Mouse (Mus musculus): ENCODE data around the gene Ccin.
A peak's percentile ranks its signal among the peaks of the same experiment; 100 is the strongest.

Gene Ccin

DNA sequence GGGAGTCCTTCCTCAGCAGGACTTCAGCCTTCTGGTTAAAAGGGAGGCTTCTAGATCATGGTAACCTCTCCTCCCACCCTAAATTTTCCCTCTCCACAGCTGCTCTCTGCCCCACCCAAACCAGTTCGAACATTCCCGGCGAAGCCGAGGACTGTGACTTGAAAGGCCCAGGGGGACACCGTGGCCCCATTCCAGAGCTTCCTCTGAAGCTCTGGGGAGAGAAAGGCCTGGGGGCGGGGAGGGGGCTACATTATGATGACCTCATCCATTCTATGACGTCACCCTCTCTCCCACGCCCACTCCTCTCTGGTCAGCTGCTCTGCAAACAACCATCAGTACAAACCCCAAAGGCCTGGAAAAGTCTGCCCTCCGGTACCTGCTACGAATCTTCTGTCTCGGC, at the start of gene Ccin:
Gene Ccin (plus strand): TSS at position 303 of the 400 bp plus-strand sequence.
- DNase-seq (ENCODE audit: low read depth, low spot score), result no peak

DNA sequence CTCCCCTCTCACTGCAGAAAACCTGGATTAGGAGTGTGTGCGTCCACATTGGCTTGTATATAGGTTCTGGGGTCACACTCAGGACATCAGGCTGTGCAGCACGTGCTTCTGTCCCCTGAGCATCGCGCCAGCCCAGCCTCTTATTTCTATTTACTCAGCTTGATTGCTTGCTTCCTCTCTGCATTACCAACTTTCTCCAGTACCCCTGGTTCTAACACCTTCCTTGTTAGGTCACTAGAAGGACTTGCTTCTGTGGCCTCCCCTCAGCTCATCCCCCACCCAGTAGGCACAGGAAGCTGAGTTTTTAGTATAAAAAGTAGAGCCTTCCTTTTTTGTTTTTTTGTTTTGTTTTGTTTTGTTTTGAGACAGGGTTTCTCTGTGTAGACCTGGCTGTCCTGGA, 47.1 kb upstream of the Ccin start:
- DNase-seq (ENCODE audit: low read depth, low spot score), result no peak

DNA sequence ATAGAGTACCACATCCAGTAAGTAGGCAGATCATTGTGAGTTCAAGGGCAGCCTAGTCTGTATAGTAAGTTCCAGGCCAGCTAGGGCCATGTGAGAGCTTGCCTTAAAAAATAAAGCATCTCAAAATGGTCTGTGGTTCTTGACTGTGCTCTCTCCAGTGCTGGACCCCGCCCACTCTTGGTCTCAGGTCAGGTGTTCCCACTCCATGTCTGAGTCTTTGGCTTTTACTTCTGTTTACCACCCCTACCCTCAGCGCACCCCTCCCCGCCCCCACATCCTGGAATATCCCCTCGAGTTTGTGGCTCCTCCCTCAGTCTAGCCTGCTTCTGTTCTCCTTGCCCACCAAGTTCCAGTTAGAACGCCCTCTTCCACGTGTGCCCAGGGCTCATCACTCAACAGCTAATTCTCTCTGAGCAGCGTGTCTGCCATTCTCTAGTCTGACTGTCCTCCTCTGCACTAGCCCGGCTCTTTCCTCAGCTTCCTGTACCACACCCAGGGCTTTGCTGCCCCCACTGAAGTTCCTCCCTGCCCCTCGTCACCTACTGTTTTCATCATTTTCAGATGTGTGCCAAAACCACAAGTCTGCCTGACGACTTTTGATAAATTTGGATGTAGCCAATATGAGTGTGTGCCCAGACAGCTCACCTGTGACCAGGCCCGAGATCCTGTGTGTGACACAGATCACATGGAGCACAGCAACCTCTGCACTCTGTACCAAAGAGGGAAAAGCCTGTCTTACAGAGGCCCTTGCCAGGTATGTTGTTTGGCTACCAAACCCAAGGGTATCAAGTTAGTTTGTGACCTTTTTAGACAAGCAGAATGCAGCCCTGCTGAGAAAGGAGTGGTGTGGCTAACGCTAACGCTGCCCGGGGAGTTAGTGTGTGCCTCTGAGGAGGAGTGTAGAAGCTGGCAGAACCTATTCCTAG, 46.3 kb upstream of the Ccin start:
- no peak for DNase-seq (ENCODE audit: low read depth, low spot score)

DNA sequence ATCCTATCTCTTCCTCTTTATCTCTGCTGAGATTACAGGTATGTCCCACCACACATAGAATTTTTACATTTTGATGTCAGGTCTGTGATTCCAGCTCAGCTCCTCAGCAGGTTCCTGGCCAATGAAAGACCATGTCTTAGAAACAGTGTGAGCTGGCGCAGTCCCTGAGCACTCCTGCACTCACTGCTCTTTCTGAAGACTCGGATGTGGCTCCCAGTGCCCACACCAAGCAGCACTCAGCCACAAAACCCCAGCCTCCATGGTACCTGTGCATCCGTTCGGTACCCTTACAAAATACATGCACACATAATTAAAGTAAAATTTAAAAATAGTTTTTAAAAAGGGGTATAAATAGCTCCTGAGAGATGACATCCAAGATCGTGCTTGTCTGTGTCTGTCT, 42.0 kb upstream of the Ccin start:
- no peak for DNase-seq (ENCODE audit: low read depth, low spot score)

DNA sequence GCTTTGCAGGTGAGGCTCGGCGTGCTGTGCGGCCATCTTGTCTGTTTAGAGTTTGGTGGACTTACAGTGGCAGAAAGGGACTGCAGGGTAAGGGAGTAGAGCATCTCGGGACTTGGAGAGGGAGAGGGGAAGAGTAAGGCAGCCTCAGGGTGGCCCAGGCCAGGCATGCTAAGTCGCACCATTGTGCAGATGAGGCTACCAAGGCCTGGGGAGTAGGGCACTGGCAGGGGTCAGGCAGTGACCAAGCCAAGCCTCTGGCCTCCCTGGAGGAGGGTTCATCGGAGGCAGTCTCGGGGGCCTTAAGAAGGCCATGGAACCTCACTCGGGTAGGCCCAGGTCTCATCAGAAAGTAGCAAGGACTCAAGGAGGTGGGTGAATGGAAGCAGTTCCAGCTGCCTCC, 40.9 kb upstream of the Ccin start:
- no peak for DNase-seq (ENCODE audit: low read depth, low spot score)

DNA sequence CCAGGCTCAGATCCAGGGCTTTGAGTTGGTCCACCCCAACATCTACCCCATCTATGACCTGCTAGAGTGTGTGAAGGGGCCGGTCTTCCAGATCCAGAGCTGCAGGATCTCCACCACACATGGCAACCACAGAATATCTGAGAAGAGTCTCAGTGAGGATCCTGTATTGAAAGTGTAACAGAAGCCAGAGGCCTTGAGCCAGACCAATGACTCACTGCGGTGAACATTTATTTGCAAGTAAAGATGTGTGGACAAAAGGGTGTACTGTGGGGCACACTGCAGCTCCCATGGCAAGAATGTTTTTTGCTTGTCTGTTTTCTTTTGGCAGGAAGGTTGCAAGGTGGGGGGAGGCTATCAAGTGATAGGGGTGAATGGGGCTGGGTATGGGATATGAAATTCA, 35.7 kb upstream of the Ccin start:
- DNase-seq (ENCODE audit: low read depth, low spot score), result no peak

DNA sequence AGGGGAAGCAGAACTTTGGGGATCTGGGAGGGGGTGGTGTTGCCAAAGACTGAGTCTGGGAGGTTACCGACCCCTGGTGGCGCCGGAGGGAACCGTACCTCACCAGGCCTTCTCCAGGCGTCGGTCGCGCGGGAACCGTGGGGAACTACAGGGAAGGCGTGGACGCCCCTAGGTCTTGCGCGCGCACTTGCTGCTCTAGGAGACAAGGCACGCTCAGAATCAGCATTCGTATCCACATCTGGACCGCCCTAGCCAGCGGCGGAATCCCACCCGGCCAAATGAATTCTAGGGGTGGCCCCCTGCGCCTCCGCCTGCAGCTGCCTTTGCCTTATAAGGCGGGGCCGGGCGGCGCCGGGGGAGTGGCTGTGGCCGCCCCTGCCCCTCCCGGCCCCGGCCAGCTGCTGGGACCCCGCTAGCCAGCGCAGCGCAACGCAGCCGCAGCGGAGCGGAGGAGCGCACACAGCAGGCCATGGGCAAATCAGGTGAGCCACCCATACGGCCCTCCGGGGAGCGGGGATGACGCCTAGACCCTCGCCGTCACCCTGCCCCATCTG, 25.9 kb upstream of the Ccin start, which contains the start of gene Glipr2:
Gene Glipr2 (plus strand): TSS at position 110 of the 554 bp plus-strand sequence.
- peak; percentile 48 for DNase-seq (ENCODE audit: low read depth, low spot score)

DNA sequence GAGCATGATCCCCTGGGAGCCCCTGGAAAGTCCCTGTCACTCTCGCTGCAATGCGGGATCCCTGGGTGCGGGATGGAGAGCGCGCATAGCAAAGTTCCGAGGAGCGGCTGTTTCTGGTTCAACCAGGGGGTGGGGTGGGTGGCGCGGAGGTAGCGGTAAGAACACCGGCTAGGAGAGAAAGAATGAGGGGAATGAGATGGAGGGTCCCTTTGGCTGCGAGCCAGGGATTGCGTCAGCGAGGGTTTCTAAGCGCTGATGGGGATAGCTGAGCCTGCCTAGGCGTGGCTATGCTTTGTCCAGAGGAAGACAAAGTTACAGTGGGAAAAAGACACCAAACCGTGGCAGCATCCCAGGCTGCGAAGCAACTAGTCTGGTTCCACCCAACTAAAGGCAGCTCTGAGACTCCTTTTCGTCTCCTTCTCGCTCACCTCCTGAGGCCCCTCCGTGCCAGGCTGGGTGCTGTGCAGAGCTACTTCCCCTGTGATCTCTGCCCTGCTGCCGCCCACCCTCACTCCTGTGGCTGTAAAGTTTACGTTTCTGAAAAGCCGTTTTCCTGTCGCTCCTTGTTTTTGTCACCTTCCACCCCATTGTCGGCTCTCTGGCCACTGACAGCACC, 25.3 kb upstream of the Ccin start:
- DNase-seq (ENCODE audit: low read depth, low spot score), result no peak

DNA sequence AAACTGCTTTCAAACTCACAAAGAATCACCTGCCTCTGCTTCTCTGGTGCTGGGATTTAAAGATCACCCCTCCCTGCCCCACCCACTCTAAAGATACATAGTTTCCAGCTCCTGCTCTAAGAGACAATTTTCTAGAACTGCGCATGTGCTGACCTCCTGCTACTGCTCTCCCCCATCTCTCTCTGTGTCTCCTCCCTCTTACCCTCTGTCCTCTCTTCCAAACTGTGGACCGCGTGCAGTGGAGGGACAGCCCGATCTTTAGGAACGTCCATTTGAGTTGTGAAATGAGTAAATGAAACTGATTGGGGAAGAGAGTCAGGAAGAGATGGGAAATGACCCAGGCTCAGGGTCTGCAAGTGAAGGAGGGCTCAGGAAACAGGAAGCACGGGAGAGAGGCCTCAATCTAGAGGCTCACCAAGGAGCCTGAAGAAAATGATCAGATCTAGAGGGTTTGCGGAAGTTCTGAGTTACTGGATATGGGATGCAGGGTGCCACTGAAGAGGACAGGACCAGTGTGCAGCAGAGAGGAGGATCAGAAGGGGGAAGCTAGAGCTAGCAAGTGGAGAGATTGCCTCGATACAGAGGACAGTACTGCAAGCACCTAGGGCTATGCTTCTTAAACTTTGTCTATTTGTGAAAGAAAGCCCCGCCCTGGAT, 23.6 kb upstream of the Ccin start:
- no peak for DNase-seq (ENCODE audit: low read depth, low spot score)

DNA sequence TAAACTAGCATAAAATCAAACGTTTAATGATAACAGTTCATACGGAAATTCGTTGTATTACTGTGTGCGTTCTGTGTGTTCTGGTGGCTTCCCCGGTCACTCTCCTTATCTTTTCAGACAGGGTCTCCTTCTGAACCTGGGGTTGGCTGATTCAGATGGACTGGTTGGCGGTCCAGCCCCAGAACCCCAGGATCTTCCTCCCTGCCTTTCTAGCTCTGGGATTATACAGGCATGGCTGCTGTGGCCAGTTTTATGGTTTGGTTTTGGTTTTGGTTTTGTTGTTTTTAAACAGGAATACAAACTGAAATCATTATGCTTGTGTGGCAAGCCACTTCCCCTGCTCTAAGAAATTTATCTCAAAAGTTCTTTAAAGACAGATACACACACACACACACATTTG, 23.1 kb upstream of the Ccin start:
- peak; percentile 37 for DNase-seq (ENCODE audit: low read depth, low spot score)

DNA sequence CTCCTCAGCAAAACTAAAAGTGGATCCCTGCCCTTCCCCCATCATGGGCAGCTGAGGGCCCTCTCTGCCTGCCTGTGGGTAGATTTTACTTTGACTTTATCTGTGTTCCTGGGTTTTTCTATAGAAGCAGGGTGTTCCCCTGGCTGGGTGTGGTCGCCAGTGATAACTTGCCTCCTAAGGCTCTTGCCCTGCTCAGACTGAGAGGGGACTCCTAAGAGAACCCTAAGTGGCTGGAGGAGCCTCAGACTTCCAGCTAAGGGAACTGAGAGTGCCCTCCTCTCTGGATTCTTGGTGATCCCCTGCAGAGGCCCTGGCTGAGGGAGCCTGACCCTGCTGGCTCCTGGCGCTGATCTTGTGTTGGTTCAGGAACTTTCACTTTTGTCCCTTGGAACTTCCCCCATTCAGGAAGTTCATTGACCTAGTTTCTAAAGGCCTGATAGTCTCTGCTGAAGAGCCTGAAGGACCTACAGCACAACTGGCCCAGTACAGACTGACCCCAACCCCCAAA, 18.9 kb upstream of the Ccin start:
- DNase-seq (ENCODE audit: low read depth, low spot score), result peak; percentile 70

DNA sequence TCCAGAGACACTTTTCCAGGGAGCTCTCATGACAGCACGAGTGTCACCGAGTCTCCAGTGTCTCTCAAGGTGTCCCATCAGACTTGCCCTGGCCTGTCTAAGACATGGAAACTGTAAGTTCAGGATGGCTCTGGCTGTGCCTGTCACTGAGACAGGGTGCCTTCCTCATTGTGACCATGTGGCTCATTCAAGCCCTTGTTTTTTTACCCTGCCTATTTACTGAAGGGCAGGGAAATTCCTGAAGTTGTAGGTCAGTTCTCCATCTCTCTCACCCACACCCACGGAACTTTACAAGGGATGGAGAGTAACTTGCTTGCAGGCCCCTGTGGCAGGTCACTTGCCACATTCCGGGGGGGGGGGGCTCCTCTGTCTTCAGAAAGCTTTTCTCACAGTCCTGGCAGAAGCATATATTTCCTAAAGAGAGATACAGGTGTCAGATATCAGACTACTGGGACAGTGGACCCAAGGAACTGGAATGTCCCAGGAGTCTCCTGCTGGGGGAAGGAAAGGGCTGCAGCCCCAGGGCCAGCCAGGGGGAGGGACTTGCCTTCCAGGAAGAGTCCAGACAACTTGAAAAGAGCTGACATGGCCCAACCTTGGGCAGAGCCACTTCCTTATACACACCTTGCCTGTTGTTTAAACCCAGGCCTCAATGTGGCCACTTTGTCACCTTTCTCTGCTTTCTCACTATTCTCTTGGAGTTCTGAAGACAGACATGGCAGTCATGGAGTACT, 18.2 kb upstream of the Ccin start:
- peak; percentile 20 for DNase-seq (ENCODE audit: low read depth, low spot score)

DNA sequence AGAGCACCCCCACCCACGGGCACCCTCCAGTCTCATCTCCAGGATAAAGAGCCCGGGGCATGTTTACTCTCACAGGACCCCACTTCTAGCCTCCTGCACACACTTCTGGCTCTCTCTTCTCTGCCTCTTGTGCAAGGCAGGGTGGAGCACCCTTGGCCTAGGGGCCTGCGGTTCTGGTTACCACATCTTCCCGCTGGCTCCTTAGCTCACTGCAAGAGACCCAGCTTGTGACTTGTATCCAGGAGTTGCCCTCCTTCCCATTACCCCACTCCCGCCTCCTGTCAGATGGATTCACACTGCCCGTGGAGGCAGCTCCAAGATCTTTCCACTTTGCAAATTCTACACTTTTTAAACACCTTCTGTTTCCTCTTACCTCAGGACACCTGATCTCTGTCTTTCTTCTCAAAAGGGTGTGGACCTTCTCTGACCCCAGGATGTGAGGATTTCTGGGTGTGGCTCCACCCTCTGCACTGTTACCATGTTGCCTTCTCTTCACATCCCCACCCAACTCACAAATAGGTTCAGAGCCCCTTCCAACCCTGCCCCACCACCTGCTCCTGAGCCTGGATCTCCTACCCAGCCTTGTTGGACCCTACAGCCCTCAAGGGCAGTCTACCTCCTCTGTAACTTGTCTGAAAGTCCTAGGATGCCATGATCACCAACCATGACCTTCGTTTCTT, 17.3 kb upstream of the Ccin start:
- DNase-seq (ENCODE audit: low read depth, low spot score), result no peak

DNA sequence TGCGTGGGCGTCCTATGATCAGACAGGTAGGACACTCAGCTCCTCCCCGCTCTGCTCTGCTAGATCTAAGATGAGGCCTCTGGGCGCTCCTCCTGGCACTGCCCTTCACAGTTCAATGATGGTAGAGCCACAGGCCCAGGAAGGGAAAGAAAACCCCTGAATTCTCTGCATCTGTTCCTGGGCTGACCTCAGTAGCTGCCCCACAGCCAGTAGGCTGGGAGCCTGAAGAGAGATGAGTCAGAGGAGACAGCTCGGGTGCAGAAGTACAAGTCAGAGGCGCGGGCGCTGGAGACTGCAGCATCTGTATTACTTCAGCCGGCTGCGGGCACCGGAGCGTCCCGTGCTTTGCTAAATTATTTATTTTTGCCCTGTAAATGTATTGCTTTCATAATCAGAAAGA, 14.6 kb upstream of the Ccin start:
- DNase-seq (ENCODE audit: low read depth, low spot score), result no peak

DNA sequence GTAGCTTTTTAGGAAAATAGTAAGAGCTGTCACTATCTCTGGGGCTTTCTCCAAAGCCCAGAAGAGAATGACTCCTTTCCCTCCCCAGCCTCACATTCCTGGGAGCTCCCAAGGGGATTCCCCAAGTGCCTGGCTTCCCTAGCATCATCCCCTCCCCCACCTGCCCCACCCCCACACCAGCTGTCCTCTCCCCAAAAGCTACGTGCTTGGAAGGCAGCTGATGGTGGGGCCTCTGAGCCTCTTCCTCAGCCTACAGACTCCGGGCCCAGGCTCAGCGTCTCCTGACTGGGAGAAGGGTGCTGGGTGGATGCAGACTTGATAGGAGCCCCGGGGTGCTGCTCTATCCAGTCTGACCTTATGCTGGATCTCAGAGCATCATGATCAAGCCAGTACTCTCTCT, 13.9 kb upstream of the Ccin start:
- DNase-seq (ENCODE audit: low read depth, low spot score), result no peak

DNA sequence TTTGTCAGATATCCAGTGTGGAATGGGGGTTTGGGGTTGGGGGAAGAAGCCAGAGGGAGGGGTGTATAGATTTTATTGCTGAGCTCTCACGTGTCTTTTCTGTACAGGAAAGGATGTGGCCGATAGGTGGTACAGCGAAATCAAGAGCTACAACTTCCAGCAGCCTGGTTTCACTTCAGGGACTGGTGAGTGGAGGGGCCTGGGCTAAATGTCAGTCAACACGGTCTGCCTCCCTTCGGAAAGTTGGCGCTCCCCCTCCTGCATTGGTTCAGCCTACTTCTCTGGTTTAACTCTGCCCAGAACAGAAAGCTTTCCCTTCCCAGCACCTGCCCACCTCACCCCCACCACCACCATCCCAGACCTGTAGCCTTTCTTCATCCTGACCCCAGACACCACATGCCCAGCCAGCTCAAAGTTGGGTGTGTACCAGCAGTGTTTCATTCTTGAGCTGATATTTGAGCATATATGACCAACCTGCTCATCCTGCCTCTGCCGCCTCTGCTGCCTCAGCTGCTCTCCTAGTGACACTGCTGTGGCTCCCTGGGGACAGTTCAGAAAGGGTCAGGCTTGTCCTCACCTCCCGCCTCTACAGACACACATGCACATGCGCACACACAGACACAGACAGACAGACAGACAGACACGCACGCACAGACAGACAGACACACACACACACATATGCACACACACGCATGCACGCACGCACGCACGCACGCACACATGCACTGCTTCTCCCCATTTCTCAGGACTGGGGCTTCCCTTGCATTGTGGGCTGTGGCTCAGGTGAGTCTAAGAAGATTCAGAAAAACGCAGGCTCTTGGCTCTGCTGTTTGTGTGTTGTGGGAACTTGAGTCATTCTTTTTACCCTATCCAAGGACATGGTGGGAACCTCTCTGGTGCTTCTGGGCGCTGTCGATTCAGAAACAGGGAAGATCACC, 12.6 kb upstream of the Ccin start:
- DNase-seq (ENCODE audit: low read depth, low spot score), result no peak

DNA sequence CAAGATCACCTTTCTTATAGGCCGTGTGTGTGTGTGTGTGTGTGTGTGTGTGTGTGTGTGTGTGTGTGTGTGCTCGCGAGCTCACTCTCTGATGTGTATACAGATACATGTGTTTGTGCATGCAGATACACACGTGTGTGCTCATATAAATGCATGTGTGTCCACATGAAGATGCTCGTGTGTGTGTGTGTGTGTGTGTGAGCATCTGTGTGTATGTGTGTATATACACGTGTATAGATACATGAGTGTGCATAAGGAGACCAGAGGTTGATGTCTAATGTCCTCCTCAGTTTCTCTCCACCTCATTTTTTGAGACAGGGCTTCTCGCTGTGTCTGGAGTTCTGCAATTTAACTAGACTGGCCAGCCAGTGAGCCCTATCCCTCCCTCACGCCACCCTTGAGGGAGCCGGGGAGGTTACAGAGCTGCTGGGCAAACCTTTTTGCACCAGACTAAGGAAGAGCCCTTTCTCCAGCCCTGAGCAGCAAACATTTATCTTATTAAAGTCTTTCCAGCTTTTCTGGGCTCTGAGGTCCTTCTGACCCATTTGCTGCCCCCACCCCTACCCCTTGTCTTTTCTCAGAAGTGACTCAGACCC, 11.6 kb upstream of the Ccin start:
- no peak for DNase-seq (ENCODE audit: low read depth, low spot score)

DNA sequence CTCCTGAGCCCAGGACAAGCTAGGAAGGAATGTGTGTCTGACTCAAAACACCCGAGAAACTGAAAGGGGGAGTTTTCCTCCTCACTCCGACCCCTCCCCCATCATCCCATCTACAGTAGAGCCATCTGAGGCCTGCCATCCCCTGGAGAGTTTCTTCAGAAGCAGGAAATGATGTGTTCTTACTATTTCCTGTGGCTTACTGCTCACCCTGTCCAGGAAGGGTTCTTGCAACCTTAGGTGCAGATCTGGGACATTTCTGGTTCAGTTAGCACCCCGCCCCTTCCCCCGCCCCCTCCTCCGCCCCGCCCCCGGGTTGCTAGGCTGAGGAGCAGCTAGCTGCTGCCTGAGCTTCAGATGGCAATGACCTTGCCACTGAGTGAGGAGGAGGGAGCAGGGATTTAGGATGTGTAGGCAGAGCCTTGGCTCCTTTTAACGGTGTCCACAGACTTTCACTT, 11.1 kb upstream of the Ccin start:
- DNase-seq (ENCODE audit: low read depth, low spot score), result no peak

DNA sequence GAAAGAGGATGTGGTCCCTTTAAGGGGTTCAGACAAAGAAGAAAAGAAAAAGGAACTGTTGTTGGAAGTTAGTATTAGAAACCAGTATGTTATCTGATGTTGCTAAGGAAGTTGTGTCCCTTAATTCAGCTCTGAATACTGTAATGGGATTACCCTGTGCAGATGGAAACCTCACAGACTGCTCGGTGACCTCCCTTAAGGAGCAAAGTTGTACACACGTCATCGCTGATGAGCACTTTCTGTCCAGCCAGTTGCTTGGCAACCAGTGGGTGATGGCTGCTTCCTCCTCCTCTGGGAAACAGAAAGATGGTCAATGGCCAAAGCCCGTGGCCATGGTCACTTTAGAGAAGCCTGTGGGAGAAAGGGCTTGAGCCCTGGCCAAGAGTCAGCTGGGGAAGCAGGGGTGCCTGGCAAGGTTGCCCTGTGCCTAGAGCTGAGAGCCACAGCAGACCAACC, 9.7 kb upstream of the Ccin start:
- no peak for DNase-seq (ENCODE audit: low read depth, low spot score)
